Mouse (Mus musculus): ENCODE measurements around the gene Cabp1. TPM values are rescaled to one million over a fixed set of nuclear protein-coding genes. Genes with fewer than 3 reads are reported as not detected.

The Cabp1 gene
- total and polyA plus RNA-seq, 2 experiments from 2014 or later = 20.9 to 21.4 TPM

DNA sequence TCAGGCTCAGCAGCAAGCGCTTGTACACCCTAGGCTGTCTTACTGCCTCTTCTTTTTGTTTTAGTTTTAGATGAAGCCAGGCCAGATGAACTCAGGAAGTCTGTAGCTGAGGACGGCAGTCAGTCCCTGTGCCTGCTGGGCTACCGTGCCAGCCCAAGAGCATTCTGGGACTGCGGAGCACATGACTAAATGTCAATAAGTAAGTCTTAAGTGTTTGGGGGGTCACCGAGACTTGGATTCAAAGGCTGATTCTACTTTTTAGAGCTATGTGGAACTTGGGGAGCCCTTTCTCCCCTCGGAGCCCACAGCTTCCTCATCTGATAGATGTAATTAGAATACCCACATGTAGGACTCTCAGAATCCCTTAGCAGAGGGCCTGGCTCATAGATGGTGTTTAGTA, 33.5 kb downstream of the Cabp1 start:
- no peak for DNase-seq (ENCODE audit: low spot score)
- H3K27ac ChIP-seq = no peak overlapping the region
- H3K36me3 ChIP-seq (ENCODE audit: insufficient read depth, low read length) = no peaks in the 10 kb centered on the region
- WGBS = 72% methylated on average over 6 of the region's 6 CpGs
- no peak for TF ChIP-seq CTCF (IDR thresholded peaks at IDR 0.05; ENCODE audit: low read depth)
- no peak for ATAC-seq
- no peak overlapping the region for H3K9ac ChIP-seq (replicated peaks; ENCODE audit: low read length)
- H3K4me1 ChIP-seq (ENCODE audit: insufficient read depth, low read length) = peaks cover 11% of the 10 kb centered on the region; the same call in 1 of the 2 replicates
- no peaks in the 10 kb centered on the region for H3K27me3 ChIP-seq (ENCODE audit: insufficient read depth, low read length)
- H3K9me3 ChIP-seq (ENCODE audit: low read length) = no peaks in the 10 kb centered on the region
- no peak overlapping the region for H3K4me2 ChIP-seq (ENCODE audit: low read depth, low read length)
- no peak overlapping the region for H3K4me3 ChIP-seq (ENCODE audit: low read length)

DNA sequence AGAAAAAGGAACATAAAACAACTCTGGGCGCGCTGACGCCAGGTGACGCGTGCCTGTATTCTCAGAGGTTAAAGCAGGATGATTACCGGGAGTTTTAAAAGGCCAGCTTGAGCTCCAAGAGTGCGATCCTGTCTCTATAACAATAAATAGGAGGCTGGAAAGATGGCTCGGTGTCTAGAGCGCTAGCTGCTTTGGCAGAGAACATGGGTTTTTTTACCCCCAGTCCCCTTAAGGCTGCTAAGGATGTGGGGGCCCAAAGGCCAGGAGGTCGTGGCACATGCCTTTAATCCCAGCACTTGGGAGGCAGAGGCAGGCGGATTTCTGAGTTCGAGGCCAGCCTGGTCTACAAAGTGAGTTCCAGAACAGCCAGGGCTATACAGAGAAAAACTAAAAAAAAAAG, 35.0 kb downstream of the Cabp1 start:
- 27% methylated on average over 12 of the region's 12 CpGs for WGBS
- H3K27ac ChIP-seq = peak overlapping the region; percentile 97
- H3K4me1 ChIP-seq (ENCODE audit: insufficient read depth, low read length) = peaks cover 16% of the 10 kb centered on the region; the same call in 1 of the 2 replicates
- no peak for TF ChIP-seq CTCF (IDR thresholded peaks at IDR 0.05; ENCODE audit: low read depth)
- no peaks in the 10 kb centered on the region for H3K9me3 ChIP-seq (ENCODE audit: low read length)
- no peaks in the 10 kb centered on the region for H3K27me3 ChIP-seq (ENCODE audit: insufficient read depth, low read length)
- H3K4me2 ChIP-seq (ENCODE audit: low read depth, low read length) = peak overlapping the region; percentile 97
- peak overlapping the region; percentile 82 for H3K9ac ChIP-seq (replicated peaks; ENCODE audit: low read length)
- peak overlapping the region; percentile 74 for H3K4me3 ChIP-seq (ENCODE audit: low read length)
- ATAC-seq (no peak), DNase-seq (ENCODE audit: low spot score) (no peak)
- H3K36me3 ChIP-seq (ENCODE audit: insufficient read depth, low read length) = no peaks in the 10 kb centered on the region

DNA sequence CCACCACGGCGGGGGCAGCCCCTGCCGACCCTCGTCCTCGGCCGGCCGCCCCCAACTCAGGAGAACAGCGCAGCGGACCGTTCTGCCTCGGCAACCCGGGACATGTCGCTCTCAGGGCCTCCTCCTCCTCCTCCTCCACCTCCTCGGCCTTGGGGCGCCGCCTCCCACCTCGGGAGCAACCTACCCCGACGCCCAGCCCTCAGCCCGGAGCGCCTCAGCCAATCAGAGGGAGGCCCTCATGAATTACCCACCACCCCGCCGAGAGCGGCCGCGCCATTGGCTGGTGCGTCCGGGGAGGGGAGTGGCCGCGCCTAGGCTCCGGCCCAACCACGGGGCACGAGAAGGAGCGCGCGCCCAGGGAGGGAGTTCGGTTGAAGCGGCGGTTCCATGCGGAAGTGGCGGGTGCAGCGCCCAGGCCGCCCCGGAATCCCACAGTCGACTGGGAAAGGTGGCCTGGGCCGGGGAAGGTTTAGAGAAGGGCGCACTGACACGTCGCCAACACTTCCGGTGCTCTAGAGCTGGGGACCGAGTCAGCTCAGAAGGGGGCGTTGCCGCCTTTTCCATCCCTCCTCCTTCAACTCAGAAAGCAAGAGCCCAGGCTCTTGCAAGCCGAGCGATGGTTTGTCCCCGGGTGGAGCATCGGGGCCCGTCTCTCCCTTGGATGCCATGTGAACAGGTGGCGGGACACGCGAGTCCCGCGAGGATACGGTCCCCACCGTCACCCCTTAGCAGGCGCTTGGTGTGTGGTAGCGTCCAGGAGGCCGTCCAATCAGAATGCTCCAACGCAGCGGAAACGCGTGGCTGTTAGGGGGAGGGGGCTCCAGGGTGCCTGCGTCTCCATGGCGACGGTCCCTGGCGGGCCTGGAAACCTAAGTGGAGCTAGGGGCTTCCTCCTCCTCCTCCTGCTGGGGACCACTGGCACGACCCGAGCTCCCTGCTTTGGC, 35.9 kb downstream of the Cabp1 start, which contains the start of gene Mlec:
TSS of gene Mlec (minus strand) at position 140 of the 944 bp plus-strand sequence.
- no peaks in the 10 kb centered on the region for H3K36me3 ChIP-seq (ENCODE audit: insufficient read depth, low read length)
- peaks cover 13% of the 10 kb centered on the region; the same call in 1 of the 2 replicates for H3K4me1 ChIP-seq (ENCODE audit: insufficient read depth, low read length)
- 1% methylated on average over 73 of the region's 78 CpGs for WGBS

DNA sequence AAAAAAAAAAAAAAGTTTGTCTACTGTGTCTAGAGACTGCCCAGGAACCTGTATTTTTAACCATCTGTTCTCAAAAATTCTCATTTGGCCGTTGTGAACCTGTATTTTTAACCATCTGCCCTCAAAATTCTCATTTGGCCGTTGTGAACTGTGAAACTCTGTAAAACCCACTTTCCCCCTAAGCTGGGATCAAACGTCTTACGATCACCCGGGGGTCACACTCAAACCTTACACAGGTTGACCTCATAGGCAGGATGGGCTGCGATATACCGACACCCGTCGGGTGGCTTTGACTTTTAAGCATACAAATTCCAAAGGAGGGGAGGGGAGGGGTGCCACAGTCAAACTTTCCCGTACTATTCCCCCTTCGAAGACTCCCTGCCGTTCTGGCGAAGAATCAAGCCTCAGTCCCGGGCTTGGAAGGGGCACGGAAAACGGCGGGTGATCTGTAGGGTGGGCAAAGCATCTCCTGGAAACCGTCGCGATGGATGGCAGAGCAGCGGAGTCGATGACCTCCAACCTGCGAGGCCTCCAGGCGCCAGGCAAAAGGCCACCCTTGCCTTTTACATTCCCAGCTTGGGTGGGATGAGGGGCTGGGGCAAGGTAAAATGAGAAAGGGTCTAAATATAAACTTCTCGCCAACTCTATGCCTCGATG, 37.1 kb downstream of the Cabp1 start:
- Histone ChIP-seq H3K9ac (replicated peaks; ENCODE audit: low read length) (peak overlapping the region; percentile 82), H3K4me2 (ENCODE audit: low read depth, low read length) (peak overlapping the region; percentile 97), H3K27me3 (ENCODE audit: insufficient read depth, low read length) (no peaks in the 10 kb centered on the region), H3K9me3 (ENCODE audit: low read length) (no peaks in the 10 kb centered on the region), H3K27ac (peak overlapping the region; percentile 97), H3K36me3 (ENCODE audit: insufficient read depth, low read length) (no peaks in the 10 kb centered on the region), H3K4me1 (ENCODE audit: insufficient read depth, low read length) (peaks cover 13% of the 10 kb centered on the region; the same call in 1 of the 2 replicates), H3K4me3 (ENCODE audit: low read length) (peak overlapping the region; percentile 74)
- ATAC-seq (no peak), DNase-seq (ENCODE audit: low spot score) (no peak)
- TF ChIP-seq CTCF (IDR thresholded peaks at IDR 0.05; ENCODE audit: low read depth) = no peak
- WGBS = 2% methylated on average over 26 of the region's 26 CpGs

More for the DNA sequence above, 35.9 kb downstream of the Cabp1 start, which contains the start of gene Mlec:
- Histone ChIP-seq H3K4me2 (ENCODE audit: low read depth, low read length) (peak within 1 kb of the TSS; percentile 97), H3K9ac (replicated peaks; ENCODE audit: low read length) (peak within 1 kb of the TSS; percentile 82), H3K27ac (peak within 1 kb of the TSS; percentile 97), H3K27me3 (ENCODE audit: insufficient read depth, low read length) (no peaks in the 10 kb centered on the region), H3K9me3 (ENCODE audit: low read length) (no peaks in the 10 kb centered on the region), H3K4me3 (ENCODE audit: low read length) (peak within 1 kb of the TSS; percentile 74)
- peak; percentile 48 for TF ChIP-seq CTCF (IDR thresholded peaks at IDR 0.05; ENCODE audit: low read depth)
- DNase-seq (ENCODE audit: low spot score) (peak; percentile 99), ATAC-seq (peak; percentile 97)

DNA sequence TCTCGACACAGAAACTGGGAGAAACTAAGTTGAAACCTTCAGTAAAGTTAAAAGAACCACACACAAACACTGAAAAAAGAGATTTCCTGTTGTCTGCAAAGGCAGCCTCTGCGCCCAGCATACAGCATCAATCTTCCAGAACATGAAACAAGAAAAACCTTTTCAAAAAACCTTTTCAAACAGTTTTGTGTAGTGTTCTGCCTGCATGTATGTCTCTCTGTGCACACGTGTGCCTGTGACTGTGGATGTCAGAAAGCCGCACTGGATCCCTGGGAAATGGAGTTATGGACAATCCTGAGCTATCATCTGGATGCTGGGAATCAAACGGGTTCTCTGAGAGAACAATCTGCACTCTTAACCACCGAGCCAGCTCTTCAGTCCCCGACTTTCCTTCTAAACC, 37.8 kb downstream of the Cabp1 start:
- peaks cover 13% of the 10 kb centered on the region; the same call in 1 of the 2 replicates for H3K4me1 ChIP-seq (ENCODE audit: insufficient read depth, low read length)
- WGBS = 56% methylated on average over 7 of the region's 7 CpGs
- peak overlapping the region; percentile 97 for H3K4me2 ChIP-seq (ENCODE audit: low read depth, low read length)
- no peaks in the 10 kb centered on the region for H3K36me3 ChIP-seq (ENCODE audit: insufficient read depth, low read length)
- no peak overlapping the region for H3K27ac ChIP-seq
- DNase-seq (ENCODE audit: low spot score) (no peak), ATAC-seq (no peak)
- H3K9me3 ChIP-seq (ENCODE audit: low read length) = no peaks in the 10 kb centered on the region
- H3K27me3 ChIP-seq (ENCODE audit: insufficient read depth, low read length) = no peaks in the 10 kb centered on the region
- peak overlapping the region; percentile 82; the same call in 1 of the 2 replicates for H3K9ac ChIP-seq (replicated peaks; ENCODE audit: low read length)
- no peak overlapping the region for H3K4me3 ChIP-seq (ENCODE audit: low read length)
- TF ChIP-seq CTCF (IDR thresholded peaks at IDR 0.05; ENCODE audit: low read depth) = no peak

DNA sequence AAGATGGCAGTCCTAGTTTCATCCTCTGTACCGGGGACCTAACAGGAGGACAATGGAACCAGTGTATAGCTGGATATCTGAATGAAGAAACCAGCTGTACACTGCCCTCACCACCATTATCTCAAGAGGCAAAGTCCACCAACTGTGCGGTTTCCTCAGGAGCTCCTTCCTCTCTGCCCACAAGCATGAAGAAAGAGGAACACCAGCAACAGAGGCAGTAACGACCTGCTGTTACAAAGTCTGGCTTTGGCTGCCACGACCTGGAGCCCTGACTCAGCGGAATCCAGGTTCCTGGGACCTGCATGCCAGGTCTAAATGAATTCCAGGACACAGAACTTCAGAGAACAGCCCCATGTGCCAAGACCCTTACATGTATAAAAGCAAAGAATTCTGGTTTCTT, 38.4 kb downstream of the Cabp1 start:
- peaks cover 1% of the 10 kb centered on the region for H3K36me3 ChIP-seq (ENCODE audit: insufficient read depth, low read length)
- peak overlapping the region; percentile 37 for H3K4me2 ChIP-seq (ENCODE audit: low read depth, low read length)
- no peaks in the 10 kb centered on the region for H3K27me3 ChIP-seq (ENCODE audit: insufficient read depth, low read length)
- H3K9me3 ChIP-seq (ENCODE audit: low read length) = no peaks in the 10 kb centered on the region
- peak overlapping the region; percentile 30; the same call in 1 of the 2 replicates for H3K9ac ChIP-seq (replicated peaks; ENCODE audit: low read length)
- no peak overlapping the region for H3K4me3 ChIP-seq (ENCODE audit: low read length)
- ATAC-seq (no peak), DNase-seq (ENCODE audit: low spot score) (no peak)
- no peak for TF ChIP-seq CTCF (IDR thresholded peaks at IDR 0.05; ENCODE audit: low read depth)
- WGBS = 42% methylated on average over 5 of the region's 5 CpGs
- peaks cover 13% of the 10 kb centered on the region; the same call in 1 of the 2 replicates for H3K4me1 ChIP-seq (ENCODE audit: insufficient read depth, low read length)
- H3K27ac ChIP-seq = no peak overlapping the region

Data from hindbrain, postnatal 0 days (tissue).